Mouse (Mus musculus) regulatory T cell (primary cell): ENCODE measurements around the gene Ckm.

Experiments used
- in situ Hi-C: fragments of 300-600 bp; cut with MboI, MseI; formaldehyde crosslinking; loops from one replicate; pipeline ENCODE4 v1.15.1; 2025; ENCODE audit warnings: high pct_unique_total_duplicates

The Ckm gene

DNA sequence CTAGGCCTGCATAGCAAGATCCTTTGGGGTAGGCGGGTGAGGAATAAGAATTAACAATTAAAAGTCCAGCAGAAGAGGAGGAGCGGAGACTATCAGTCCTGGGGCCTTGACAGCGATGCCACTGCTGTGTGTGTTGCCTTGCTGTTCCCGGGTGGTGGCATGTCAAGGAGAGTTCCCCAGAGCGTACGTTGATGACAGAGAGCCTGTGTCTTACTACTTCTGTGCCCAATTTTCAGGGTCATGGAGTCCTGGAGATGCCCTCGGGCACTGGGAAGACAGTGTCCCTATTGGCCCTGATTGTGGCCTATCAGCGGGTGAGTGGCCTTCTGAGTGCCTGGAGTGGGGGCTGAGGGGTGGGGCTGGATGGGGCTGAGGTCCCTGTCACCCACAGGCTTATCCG lies 20.9 kb upstream of the Ckm start:
- in situ Hi-C loops = no loop called here

DNA sequence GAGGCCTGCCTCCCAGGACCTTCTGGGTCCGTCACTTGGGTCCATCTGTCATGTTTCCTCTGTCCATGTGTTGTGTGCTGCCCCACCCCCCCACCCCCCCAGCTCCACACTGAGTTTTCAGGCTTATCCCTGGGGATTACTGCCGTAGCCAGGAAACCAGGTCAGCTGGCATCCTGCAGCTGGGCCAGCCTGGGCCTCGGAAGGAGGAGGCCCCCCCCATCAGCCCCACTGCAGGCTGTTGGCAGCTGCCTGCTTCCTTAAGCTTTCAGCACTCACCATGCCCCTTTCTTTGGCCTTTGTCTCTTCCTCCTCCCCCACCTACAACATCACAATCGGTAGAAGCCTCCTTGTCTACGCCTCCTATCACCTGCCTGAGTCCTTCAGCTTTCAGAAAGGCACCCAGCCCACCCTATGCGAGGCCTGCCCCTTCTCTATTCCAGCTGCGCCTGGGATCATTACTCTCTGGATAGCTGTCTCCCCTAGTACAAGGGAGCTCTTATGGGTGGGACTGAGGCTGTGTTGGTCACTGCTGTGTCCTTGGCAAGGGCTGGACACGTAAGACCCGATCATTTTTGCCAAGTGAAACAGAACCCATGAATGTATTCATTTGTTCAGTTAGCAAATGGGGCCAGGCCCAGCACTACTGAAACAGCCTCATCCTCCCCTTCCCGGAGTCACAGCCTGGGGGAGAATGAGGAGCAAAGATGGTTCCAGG lies 15.7 kb upstream of the Ckm start:
- in situ Hi-C loops = no loop called here

DNA sequence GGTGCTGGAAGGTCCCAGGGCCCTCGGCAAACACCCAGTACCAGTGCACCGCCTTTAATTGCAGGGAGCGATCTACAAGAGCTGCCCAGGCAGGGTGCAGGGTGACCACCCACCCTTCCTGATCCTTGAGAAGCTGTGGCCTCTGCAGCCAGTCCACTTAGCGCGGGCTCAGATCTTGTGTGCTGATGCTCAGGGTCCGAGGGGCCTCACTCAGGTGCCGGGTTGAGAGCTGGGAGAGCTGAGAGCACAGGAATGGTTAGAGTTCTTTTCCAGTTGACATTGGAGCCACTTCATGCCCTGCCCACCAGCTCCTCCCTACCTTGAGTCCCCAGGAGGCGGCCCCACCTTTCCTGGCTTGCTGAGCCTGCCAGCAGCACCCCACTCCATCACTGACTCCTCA lies 10.1 kb upstream of the Ckm start:
- in situ Hi-C loops = no loop called here

DNA sequence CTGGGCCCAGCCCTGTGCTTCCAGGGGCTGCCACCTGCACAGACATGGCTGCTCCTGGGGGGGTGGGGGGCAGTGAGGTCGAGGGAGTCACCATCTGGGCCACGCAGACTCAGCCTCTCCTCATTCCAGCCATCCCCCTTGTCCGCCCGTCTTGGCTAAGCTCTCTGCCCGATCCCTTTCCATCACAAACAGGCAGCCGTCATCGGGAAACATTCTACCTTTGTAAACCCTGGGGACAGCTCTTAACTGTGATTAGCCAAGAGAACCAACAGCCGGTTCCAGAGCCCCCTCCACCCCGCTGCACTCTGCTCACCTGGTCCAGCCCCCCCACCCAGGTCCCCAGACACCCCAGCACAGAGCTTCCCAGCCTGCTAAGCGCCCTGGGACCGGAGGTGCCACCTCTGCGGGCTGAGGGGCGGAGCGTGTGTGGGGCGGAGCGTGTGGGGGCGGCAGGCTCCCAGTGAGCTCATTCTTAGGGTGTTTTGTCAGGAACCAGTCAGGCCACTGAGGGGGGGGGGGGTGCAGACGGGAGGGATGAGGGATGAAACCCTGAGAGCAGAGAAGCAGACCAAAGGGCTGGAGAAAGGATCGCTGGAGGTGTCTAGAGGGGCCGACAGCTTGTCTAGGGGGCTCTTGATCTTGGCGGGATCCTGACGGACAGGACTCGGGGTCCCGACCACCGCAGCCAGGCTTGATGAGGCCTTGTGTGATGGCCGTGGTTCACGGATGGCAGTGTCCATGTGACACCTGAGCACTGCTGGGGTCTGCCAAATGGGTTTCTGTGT lies 4.9 kb upstream of the Ckm start:
- in situ Hi-C loops = loop anchor here (5.0 kb wide), 1 partner anchor 123 kb away; no protein-coding TSS in a partner anchor

DNA sequence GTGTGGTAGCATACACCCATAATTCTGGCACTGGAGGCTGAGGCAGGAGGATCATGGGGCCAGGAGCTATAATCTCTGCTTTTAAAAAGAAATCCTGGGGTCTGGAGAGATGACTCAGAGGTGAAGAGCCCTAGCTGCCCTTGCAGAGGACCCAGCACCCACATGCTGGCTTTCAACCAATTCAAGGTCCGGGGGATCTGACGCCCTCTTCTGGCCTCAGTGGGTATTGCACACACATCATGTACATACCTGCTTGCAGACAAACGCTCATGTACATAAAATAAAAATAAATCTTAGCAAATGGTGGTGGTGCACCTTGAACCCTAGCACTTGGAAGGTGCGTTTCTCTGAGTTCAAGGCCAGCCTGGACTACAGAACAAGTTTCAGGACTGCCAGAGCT lies 3.6 kb upstream of the Ckm start:
- in situ Hi-C loops = loop anchor here (5.0 kb wide), 1 partner anchor 121 kb away; no protein-coding TSS in a partner anchor

DNA sequence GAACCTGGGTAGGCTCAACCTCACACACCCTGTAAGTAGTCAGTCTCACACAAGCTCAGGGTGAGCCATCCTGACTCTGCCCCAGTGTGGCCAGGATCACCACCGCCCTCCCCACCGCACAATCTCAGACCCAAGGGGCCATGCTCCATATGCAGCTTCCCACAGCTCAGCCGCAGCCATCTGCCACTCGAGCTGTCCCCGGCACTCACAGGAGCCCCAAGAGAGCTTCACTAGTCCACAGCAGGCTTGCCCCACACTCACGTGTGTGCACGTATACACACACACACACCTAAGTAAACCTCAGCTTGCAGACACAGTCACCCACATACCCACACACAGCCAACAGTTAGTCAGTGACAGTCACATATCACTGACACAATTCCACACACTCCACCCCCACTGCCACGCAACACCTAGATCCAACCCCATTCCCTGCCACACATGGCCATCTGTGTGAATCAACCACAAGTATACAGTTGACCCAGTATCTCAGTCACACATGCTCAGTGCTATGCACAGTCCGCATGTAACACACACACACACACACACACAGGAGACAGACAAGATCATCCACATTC lies 2.0 kb upstream of the Ckm start:
- in situ Hi-C loops = loop anchor here (5.0 kb wide), 1 partner anchor 120 kb away; no protein-coding TSS in a partner anchor

DNA sequence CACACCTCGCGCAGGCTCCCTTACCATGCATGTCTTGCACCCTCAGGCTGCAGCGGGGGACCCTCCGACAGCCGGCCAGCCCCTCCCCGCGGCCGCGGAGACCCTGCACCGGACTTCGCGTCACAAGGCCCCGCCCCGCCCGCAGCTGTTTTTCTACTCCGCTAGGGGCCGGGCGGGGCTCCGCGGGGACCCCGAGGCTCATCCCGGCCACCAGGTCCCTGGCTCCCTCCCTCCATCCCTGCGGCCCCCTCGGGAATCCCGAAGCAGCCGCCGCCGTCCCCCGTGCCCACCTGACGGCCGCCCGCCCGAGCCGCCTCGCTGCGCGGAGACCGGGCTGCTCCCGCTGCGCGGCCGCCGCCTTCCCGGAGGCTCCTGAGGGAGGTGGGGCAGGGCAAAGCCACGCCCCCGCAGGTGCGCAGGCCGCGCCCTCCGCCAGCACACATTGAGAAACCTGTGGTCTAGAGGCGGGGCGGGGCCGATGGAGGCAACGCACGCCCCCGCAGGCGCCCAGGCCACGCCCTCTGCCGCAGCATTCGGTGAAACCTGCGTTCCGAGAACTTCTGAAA lies 762 bp upstream of the Ckm start, which contains the start of gene Klc3:
Gene Klc3 (minus strand): TSS at position 374 of the 566 bp plus-strand sequence.
- in situ Hi-C loops = loop anchor here (5.0 kb wide), 1 partner anchor 118 kb away; no protein-coding TSS in a partner anchor

DNA sequence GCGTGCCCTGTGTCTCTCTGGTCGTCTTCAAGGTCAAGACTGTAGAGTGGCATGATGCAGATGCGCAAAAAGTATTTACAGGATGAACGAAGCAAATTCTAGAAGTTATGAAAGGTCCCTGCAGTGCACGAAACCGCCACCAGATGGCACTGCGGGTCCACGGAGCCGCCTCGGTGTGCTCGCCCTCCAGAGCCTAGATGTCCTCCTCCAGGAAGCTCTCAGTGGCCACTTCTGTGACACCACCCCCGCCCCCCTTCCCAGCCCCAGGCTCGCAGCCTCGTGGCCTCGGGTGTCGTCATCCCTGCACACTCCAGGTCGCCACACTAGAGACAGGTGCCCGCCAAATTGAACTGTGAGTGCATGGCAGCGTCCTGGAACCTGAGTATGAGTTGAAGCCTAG lies 841 bp downstream of the Ckm start:
- in situ Hi-C loops = no loop called here

DNA sequence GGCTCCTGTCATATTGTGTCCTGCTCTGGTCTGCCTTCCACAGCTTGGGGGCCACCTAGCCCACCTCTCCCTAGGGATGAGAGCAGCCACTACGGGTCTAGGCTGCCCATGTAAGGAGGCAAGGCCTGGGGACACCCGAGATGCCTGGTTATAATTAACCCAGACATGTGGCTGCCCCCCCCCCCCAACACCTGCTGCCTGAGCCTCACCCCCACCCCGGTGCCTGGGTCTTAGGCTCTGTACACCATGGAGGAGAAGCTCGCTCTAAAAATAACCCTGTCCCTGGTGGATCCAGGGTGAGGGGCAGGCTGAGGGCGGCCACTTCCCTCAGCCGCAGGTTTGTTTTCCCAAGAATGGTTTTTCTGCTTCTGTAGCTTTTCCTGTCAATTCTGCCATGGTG lies 5.2 kb downstream of the Ckm start:
- in situ Hi-C loops = no loop called here

DNA sequence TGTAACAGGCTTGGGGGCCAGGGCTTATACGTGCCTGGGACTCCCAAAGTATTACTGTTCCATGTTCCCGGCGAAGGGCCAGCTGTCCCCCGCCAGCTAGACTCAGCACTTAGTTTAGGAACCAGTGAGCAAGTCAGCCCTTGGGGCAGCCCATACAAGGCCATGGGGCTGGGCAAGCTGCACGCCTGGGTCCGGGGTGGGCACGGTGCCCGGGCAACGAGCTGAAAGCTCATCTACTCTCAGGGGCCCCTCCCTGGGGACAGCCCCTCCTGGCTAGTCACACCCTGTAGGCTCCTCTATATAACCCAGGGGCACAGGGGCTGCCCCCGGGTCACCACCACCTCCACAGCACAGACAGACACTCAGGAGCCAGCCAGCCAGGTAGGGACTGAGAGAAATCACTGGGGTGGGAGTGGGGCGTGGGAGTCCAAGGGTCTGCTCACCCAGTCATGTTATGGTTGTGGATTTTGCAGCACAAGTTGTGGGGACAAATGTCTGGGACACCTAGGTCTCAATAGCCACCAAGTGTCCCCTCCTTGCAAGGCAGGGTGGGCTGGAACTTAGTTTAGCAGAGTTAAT lies 6.3 kb downstream of the Ckm start:
- in situ Hi-C loops = no loop called here

DNA sequence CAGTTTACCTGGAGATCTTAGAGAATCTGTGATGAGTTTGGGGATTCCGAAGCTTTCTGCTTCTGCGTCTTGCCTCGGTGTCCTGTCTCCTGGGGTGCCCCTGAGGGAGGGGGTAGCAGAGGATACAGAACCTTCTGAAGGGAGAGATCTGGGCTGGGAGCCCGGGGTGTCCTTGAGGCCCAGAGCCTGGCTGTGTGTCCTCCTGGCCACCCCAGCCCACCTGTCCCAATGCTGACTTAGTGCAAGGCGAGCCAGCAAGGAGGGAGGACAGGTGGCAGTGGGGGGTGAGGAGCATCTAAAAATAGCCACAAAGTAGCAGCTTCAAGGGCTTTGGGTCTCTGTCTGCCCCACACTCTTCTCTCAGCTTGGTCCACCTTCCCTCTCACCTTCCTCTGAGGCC lies 7.2 kb downstream of the Ckm start:
- in situ Hi-C loops = no loop called here

DNA sequence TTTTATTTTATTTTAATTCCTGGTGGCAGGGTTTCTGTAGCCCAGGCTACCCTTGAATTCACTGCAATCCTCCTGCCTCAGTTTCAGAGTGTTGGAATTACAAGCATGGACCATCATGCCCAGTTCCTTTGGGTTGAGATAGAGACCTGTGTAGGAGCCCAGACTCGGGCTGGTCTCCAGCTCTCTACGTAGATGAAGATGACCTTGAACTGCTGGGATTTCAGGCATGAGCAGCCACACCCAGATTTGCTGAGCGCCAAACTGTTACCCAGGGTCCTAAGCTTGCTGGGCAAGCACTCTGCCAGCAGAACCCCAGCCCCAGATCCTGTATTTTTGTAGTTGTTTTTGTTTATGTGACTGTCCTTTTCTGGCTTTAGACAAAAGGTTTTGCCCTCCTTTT lies 8.9 kb downstream of the Ckm start:
- in situ Hi-C loops = no loop called here

DNA sequence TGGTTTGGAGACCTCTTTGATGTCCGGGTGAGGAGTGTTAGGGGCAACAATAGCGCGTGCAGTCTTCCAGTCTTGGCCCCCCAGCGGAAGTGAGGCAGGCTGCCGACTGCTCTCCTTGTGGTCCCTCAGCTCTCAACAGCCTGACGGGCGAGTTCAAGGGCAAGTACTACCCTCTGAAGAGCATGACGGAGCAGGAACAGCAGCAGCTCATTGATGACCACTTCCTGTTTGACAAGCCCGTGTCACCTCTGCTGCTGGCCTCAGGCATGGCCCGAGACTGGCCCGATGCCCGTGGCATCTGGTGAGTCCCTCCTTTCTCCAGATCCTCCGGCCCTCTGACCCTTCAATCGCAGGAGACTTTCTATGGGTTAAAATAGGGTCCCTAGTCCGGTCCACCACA lies 12.0 kb downstream of the Ckm start:
- in situ Hi-C loops = no loop called here

DNA sequence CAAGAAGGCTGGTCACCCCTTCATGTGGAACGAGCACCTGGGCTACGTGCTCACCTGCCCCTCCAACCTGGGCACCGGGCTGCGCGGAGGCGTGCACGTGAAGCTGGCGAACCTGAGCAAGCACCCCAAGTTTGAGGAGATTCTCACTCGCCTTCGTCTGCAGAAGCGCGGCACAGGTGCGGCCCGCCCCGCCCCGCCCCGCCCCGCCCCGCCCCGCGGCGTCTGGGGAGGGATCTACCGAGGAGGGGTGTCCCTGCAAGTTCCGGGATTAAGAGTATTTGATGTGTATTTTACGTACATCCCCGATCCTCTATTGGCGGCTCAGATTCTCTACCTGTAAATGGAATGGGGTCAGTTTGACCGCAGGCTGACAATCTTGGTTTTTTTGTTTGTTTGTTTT lies 15.5 kb downstream of the Ckm start:
- in situ Hi-C loops = loop anchor here (5.0 kb wide), 1 partner anchor 77 kb away; no protein-coding TSS in a partner anchor

DNA sequence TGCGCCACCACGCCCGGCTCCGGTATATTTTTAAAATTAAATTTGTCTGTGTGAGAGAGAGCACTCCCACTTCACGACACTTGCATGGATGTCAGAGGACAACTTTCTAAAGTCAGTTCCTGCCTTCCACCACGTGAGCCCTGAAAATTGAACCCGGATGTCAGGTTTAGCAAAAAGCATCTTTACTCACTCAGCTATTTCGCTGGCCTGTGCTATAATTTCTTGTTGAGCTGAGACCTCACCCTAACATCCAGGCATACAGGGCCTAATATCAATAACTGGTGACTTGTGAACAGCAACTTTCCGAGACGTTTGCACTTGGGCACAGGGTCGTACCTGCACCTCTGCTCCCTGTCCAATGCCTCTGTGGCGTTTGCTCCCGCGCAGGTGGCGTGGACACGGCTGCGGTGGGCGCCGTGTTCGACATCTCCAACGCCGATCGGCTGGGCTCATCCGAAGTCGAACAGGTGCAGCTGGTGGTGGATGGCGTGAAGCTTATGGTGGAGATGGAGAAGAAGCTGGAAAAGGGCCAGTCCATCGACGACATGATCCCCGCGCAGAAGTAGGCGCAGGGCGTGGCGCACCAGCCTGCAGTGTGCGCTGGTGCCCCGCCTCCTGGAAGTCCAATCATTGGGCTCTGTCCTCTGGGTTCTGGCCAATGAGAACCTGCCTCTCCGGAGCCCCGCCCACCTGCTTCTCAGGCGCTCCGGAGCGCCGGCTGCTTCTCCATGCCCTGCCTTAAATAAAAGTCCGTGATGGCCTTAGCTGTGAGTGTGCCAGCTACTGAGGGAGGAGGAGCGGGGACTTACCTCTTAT lies 16.5 kb downstream of the Ckm start:
- in situ Hi-C loops = loop anchor here (5.0 kb wide), 1 partner anchor 76 kb away; no protein-coding TSS in a partner anchor

DNA sequence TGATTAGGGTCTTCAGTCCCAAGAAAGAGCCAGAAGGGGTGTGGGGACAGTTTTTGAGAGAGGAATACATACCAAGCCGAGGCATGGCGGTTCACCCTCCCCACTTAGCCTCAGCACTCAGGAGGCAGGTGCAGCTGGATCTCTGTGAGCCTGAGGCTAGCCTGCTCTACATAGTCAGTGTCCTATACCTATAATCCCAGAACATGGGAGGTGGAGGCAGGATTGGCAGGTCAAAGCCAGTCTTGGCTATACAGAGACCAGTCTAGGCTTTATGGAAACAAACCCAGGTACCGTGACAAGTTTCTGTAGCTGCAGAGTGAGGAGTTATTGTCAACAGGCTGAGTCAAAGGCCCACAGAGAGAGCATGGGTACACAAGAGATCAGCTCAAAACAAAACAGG lies 18.5 kb downstream of the Ckm start:
- in situ Hi-C loops = loop anchor here (5.0 kb wide), 1 partner anchor 74 kb away; no protein-coding TSS in a partner anchor

DNA sequence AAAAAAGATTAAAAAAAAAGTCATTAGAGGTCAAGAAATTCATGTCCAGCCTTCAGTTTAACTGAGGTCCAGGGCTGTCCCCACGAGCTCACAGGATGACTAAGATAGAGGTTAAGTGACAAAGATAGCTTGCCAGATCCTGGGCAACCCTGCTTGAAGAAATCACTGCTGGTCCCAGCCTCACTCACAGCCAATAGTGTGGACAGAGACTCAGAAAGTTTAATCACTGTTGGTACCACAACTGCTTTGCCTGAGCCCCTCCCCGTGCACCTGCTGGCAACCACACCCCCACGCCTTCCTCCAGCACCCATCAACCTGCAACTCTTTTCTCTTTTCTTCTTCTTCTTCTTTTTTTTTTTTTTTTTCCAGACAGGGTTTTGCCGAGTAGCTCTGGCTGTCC lies 19.5 kb downstream of the Ckm start:
- in situ Hi-C loops = loop anchor here (5.0 kb wide), 1 partner anchor 73 kb away; no protein-coding TSS in a partner anchor

DNA sequence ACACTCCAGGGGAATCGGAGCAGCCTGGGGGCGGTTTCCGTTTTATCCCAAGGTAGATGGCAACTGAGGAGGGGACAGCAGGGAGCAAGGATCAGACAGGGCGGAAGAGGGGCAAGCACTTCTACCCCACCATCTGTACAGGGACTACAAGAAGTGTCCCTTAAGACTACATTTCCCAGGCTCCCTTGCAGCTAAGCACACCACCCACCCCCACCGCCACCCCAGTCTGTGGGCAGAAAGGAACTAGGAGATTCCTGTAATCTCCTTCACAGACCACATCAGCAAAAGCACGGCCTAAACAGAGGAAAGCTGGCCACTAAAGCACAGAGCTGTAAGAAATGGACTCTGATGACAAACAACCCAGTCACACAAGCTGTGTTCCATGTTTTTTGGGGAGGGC lies 21.8 kb downstream of the Ckm start:
- in situ Hi-C loops = no loop called here

DNA sequence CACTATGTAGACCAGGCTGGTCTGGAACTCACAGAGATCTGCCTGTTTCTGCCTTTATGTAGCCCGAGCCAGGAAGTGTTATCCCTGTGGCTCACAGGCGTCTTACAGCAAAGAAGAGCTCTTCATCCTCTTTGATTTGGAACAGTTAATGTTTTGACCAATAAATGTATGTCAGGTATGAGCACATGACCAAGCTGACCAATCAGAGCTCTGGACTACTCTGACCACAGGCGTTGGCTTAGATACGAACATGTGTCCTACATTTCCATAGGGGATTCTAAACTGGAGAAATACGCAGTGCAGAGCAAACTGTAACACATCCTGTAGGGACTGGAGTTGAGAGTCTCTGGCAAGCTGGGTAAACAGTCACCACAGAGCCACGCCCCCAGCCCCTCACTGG lies 22.3 kb downstream of the Ckm start:
- in situ Hi-C loops = no loop called here

DNA sequence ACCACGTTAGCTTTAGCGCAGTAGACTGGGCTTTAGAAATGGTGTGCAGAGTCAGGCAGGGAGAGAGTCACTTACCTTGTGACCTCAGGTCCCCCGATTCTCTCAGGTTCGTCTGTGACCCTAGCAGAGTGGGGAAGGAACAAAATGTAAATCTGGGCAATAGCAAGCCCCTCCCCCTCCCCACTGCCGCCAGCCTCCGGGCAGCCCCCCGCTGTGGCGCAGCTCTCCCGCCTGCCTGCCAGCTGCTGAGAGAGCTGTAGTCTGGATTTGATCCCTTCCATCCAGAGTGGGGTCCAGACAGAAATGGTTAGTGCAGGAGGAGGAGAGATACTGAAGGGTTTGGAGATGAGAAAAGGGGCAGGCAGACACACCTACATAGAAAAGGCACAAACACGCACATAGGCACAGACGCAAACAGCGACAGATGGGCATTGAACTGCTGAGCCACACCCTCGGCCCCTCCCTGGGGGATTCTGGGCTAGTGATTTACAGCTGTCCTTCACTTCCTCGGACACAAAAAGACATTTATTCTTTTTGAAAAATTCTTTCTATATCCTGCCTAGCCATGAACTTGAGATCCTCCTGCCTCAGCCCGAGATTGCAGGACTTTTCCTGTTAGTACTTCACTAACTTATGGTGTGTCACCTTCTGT lies 23.5 kb downstream of the Ckm start:
- in situ Hi-C loops = no loop called here
